Mouse (Mus musculus) thymus, postnatal 0 days (tissue): ENCODE results near the gene Bpnt1. TPM values are rescaled to one million over a fixed set of nuclear protein-coding genes. Genes with fewer than 3 reads are reported as not detected.

Experiments
- DNase-seq: peaks from one replicate; pipeline ENCODE4 v3.0.0-alpha.2; 2015; ENCODE audit warnings: low spot score
- microRNA counts: library from miRNA; unstranded; fragments of <30 nt; microRNA quantifications from one replicate; lab custom pipeline; 2015
- microRNA-seq: library from miRNA; unstranded; fragments of <30 nt; microRNA quantifications from one replicate; pipeline ENCODE4, GENCODE M21; 2016; ENCODE audit warnings: borderline number of aligned reads
- polyA plus RNA-seq: library from polyadenylated mRNA; unstranded; fragments of >200 nt; fragmentation: Nextera tagmentation; extraction: Ambion mirVana; gene quantifications from 2 replicates; pipeline ENCODE4 v1.2.1, GENCODE M21; 2015

The Bpnt1 gene
- polyA plus RNA-seq, 1 experiment from 2014 or later, result 25.4 TPM

- no peak for DNase-seq
These were observed 69.7 kb downstream of the Bpnt1 start for GRCm38 (mm10) chr1:185401615-185402014.

- DNase-seq, result peak; percentile 47
These were observed 72.1 kb downstream of the Bpnt1 start for GRCm38 (mm10) chr1:185404021-185404420.

- DNase-seq, result no peak
These were observed 74.0 kb downstream of the Bpnt1 start for GRCm38 (mm10) chr1:185405921-185406320.

MicroRNAs within 50 kb of the gene (microRNA counts, 519-probe panel; counts per million panel counts)
- 4,563 counts per million, percentile 81 among the panel's probes with 10 or more counts for microRNA mmu-miR-194 (lab: Ali Mortazavi, UCI)

Small RNA genes within 50 kb of the gene (microRNA-seq; reads per million reads assigned to microRNA genes)
- gene Mir194-1 (7.9 reads per million, percentile 14 among the genes with 10 or more reads in this experiment), gene Mir215 (32.0 reads per million, percentile 34 among the genes with 10 or more reads in this experiment)

Other genes starting within 250 kb of the Bpnt1 start
- gene Rab3gap2, start 128.0 kb upstream of the Bpnt1 start, polyA plus RNA-seq, result 16.2 and 16.8 TPM in 2 replicates
- gene Iars2, start 2.8 kb upstream of the Bpnt1 start, polyA plus RNA-seq, result 28.7 and 31.3 TPM in 2 replicates
- 89.9 and 99.2 TPM in 2 replicates for gene Eprs, start 30.9 kb downstream of the Bpnt1 start, polyA plus RNA-seq
- gene Slc30a10, start 122.7 kb downstream of the Bpnt1 start, polyA plus RNA-seq, result 0.03 and 0.04 TPM in 2 replicates